Mouse (Mus musculus) T-helper 1 cell (primary cell): Measurements from ENCODE around the gene Id3.

Experiments used
- in situ Hi-C: fragments of 300-600 bp; cut with MboI, MseI; formaldehyde crosslinking; loops from one replicate; pipeline ENCODE4 v1.15.1; 2025; ENCODE audit warnings: high pct_unique_total_duplicates

Gene Id3

GRCm38 (mm10) chr4:136177244-136177611 lies 33.9 kb downstream of the Id3 start:
- in situ Hi-C loops: no loop called here

- in situ Hi-C loops: no loop called here
These were observed 34.5 kb downstream of the Id3 start for GRCm38 (mm10) chr4:136177612-136178474.

GRCm38 (mm10) chr4:136178475-136178921 lies 35.2 kb downstream of the Id3 start:
- in situ Hi-C loops: no loop called here

- in situ Hi-C loops: no loop called here
These were observed 36.2 kb downstream of the Id3 start for GRCm38 (mm10) chr4:136179456-136179855.

GRCm38 (mm10) chr4:136179998-136180397 lies 36.7 kb downstream of the Id3 start:
- in situ Hi-C loops: no loop called here

GRCm38 (mm10) chr4:136180408-136181330 lies 37.4 kb downstream of the Id3 start:
- in situ Hi-C loops: no loop called here

GRCm38 (mm10) chr4:136181367-136181766 lies 38.1 kb downstream of the Id3 start:
- in situ Hi-C loops: no loop called here

- in situ Hi-C loops: no loop called here
These were observed 42.1 kb downstream of the Id3 start for GRCm38 (mm10) chr4:136185375-136185774.

- in situ Hi-C loops: no loop called here
These were observed 43.0 kb downstream of the Id3 start for GRCm38 (mm10) chr4:136186315-136186714.

GRCm38 (mm10) chr4:136186739-136187472 lies 43.6 kb downstream of the Id3 start:
- in situ Hi-C loops: no loop called here

- in situ Hi-C loops: no loop called here
These were observed 45.9 kb downstream of the Id3 start for GRCm38 (mm10) chr4:136188973-136189737.

GRCm38 (mm10) chr4:136189912-136190311 lies 46.6 kb downstream of the Id3 start:
- in situ Hi-C loops: no loop called here

- in situ Hi-C loops: no loop called here
These were observed 50.3 kb downstream of the Id3 start for GRCm38 (mm10) chr4:136193571-136193970.

GRCm38 (mm10) chr4:136195029-136195428 lies 51.7 kb downstream of the Id3 start:
- in situ Hi-C loops: no loop called here
